Mouse (Mus musculus) liver, embryonic 11.5 days (tissue): Measurements from ENCODE around the gene Kalrn. TPM values are rescaled to one million over a fixed set of nuclear protein-coding genes. Genes with fewer than 3 reads are reported as not detected.

Experiments used
- ATAC-seq: fragments of 200-750 bp; cut with Nextera tagmentation; replicated peaks from 2 replicates; pipeline ENCODE4 v1.8.0; 2017; ENCODE audit warnings: moderate number of reproducible peaks, mild to moderate bottlenecking, moderate TSS enrichment, moderate library complexity; ENCODE audit not compliant: low FRiP score
- DNase-seq: peaks from one replicate; pipeline ENCODE4 v3.0.0-alpha.2; 2017; ENCODE audit warnings: low spot score
- H3K27ac ChIP-seq: fragments of 300-500 bp; sonication (generic); 2 replicates; pipeline ENCODE4 v1.5.1; 2014; ENCODE audit warnings: mild to moderate bottlenecking, low read depth, low read length, control low read depth
- H3K27me3 ChIP-seq: fragments of 300-500 bp; sonication (generic); replicated peaks from 2 replicates; pipeline ENCODE4 v1.6.1; 2014; ENCODE audit warnings: low read length, mixed read lengths; ENCODE audit not compliant: control insufficient read depth, insufficient read depth
- H3K36me3 ChIP-seq: fragments of 300-500 bp; sonication (generic); 2 replicates; pipeline ENCODE4 v1.6.1; 2014; ENCODE audit warnings: mild to moderate bottlenecking, low read length, moderate library complexity, mixed read lengths; ENCODE audit not compliant: control insufficient read depth, insufficient read depth
- H3K4me1 ChIP-seq: fragments of 300-500 bp; sonication (generic); replicated peaks from 2 replicates; pipeline ENCODE4 v1.6.1; 2014; ENCODE audit warnings: low read length, mixed read lengths; ENCODE audit not compliant: control insufficient read depth, insufficient read depth
- H3K4me2 ChIP-seq: fragments of 300-500 bp; sonication (generic); 2 replicates; pipeline ENCODE4 v1.6.1; 2014; ENCODE audit warnings: mild to moderate bottlenecking, control low read depth, moderate library complexity
- H3K4me3 ChIP-seq: fragments of 300-500 bp; sonication (generic); 2 replicates; pipeline ENCODE4 v1.5.1; 2014; ENCODE audit warnings: low read depth, low read length, control low read depth
- H3K9ac ChIP-seq: fragments of 300-500 bp; sonication (generic); 2 replicates; pipeline ENCODE4 v1.6.1; 2014; ENCODE audit warnings: low read depth, low read length, control low read depth
- H3K9me3 ChIP-seq: fragments of 300-500 bp; sonication (generic); 2 replicates; pipeline ENCODE4 v1.6.1; 2016; ENCODE audit warnings: low read length, inconsistent platforms, mixed read lengths; ENCODE audit not compliant: control insufficient read depth
- WGBS: fragments of 180-500 bp; shearing (Covaris S2); extraction: QIAGEN DNeasy Blood & Tissue Kit; methylation state at CpG from one replicate; pipeline ENCODE4 v1.1.7; 2014; 5-methylcytosine and 5-hydroxymethylcytosine counted together
- polyA plus RNA-seq: library from polyadenylated mRNA; unstranded; fragments of >200 nt; fragmentation: Nextera tagmentation; extraction: Ambion mirVana; gene quantifications from 2 replicates; pipeline ENCODE4 v1.2.1, GENCODE M21; 2014

Kalrn gene
- polyA plus RNA-seq, 1 experiment from 2014 or later = 25.1 TPM

GRCm38 (mm10) chr16:34151528-34152071, 421.7 kb downstream of the Kalrn start:
- H3K36me3 ChIP-seq = no peaks in the 10 kb centered on the region
- no peak overlapping the region for H3K4me3 ChIP-seq
- no peak overlapping the region for H3K27ac ChIP-seq
- no peaks in the 10 kb centered on the region for H3K9me3 ChIP-seq
- no peak overlapping the region for H3K9ac ChIP-seq
- no peaks in the 10 kb centered on the region for H3K27me3 ChIP-seq
- whole genome bisulfite sequencing = 77% methylated on average over 3 of the region's 3 CpGs
- ATAC-seq = no peak
- H3K4me2 ChIP-seq = no peak overlapping the region
- no peaks in the 10 kb centered on the region; the same call in 1 of the 2 replicates for H3K4me1 ChIP-seq
- no peak for DNase-seq

- no peaks in the 10 kb centered on the region for H3K27me3 ChIP-seq
- H3K4me3 ChIP-seq = no peak overlapping the region
- no peak overlapping the region for H3K4me2 ChIP-seq
- H3K9me3 ChIP-seq = no peaks in the 10 kb centered on the region
- no peak for DNase-seq
- WGBS = 82% methylated on average over 8 of the region's 8 CpGs
- no peak for ATAC-seq
- no peaks in the 10 kb centered on the region for H3K36me3 ChIP-seq
- H3K9ac ChIP-seq = no peak overlapping the region
- H3K27ac ChIP-seq = no peak overlapping the region
- no peaks in the 10 kb centered on the region for H3K4me1 ChIP-seq
Observed at GRCm38 (mm10) chr16:34141670-34142069, 431.7 kb downstream of the Kalrn start.

- WGBS = 74% methylated on average over 2 of the region's 2 CpGs
- ATAC-seq = no peak
- no peaks in the 10 kb centered on the region for H3K9me3 ChIP-seq
Observed at GRCm38 (mm10) chr16:34135074-34135473, 438.3 kb downstream of the Kalrn start.

DNA sequence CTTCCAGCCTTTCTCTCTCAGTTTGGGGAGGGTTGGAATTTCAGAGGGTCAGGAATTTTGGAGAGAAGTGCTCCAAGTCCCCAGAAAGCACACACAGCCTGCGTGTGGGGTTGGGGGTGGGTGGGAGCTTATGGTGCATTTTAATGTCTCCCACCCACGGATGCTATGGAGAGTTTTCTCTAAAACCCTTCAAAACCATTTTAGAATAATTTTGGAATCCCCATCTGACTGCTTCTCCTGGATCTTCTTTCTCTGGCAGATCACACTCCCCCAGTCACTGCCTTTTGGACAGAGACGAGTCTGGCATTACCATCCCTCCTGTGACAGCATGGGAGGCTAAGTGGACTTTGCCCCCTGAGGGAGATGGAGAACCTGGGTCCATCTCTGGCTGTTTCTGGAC, 438.7 kb downstream of the Kalrn start:
- 61% methylated on average over 3 of the region's 3 CpGs for WGBS

More at GRCm38 (mm10) chr16:34135074-34135473, 438.3 kb downstream of the Kalrn start:
- H3K27ac ChIP-seq = no peak overlapping the region
- no peak overlapping the region for H3K9ac ChIP-seq
- DNase-seq = no peak
- no peak overlapping the region for H3K4me2 ChIP-seq
- no peaks in the 10 kb centered on the region for H3K36me3 ChIP-seq
- H3K4me3 ChIP-seq = no peak overlapping the region
- no peaks in the 10 kb centered on the region for H3K4me1 ChIP-seq
- H3K27me3 ChIP-seq = no peaks in the 10 kb centered on the region

DNA sequence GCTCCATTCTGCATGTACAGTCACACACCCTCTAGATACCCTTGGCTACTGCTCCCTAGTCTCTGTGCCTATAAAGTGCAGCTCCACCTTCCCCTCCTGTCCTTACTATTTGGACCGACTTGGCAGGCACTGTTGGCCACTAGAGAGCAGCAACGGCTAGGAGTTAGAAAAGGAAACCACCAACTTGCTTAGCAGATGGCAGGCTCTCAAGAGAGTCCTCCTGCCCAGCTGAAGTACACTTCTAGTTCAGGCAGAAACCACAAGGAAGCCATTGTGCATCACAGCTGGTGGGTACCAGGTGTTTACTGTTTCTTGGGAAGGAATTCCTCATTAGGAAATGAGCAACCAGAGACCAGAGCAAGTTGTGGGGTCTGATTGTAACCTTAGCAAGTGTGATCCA, 447.7 kb downstream of the Kalrn start:
- Histone ChIP-seq H3K27me3 (no peaks in the 10 kb centered on the region), H3K4me1 (no peaks in the 10 kb centered on the region), H3K27ac (no peak overlapping the region), H3K36me3 (no peaks in the 10 kb centered on the region), H3K4me3 (no peak overlapping the region), H3K9ac (no peak overlapping the region), H3K9me3 (no peaks in the 10 kb centered on the region), H3K4me2 (no peak overlapping the region)
- ATAC-seq = no peak
- DNase-seq = peak; percentile 42
- 2% methylated on average over 2 of the region's 2 CpGs for WGBS

More for the DNA sequence above, 438.7 kb downstream of the Kalrn start:
- H3K4me2 ChIP-seq = no peak overlapping the region
- no peaks in the 10 kb centered on the region for H3K36me3 ChIP-seq
- no peak overlapping the region for H3K27ac ChIP-seq
- no peaks in the 10 kb centered on the region for H3K27me3 ChIP-seq
- no peaks in the 10 kb centered on the region for H3K4me1 ChIP-seq
- no peak overlapping the region for H3K9ac ChIP-seq
- DNase-seq = no peak
- no peaks in the 10 kb centered on the region for H3K9me3 ChIP-seq
- no peak for ATAC-seq
- H3K4me3 ChIP-seq = no peak overlapping the region

- ATAC-seq (no peak), DNase-seq (no peak)
- 84% methylated on average over 9 of the region's 9 CpGs for WGBS
- no peaks in the 10 kb centered on the region for H3K4me1 ChIP-seq
- H3K9me3 ChIP-seq = no peaks in the 10 kb centered on the region
- H3K4me3 ChIP-seq = no peak overlapping the region
- H3K27me3 ChIP-seq = no peaks in the 10 kb centered on the region
- no peak overlapping the region for H3K27ac ChIP-seq
- no peak overlapping the region for H3K9ac ChIP-seq
- H3K36me3 ChIP-seq = no peaks in the 10 kb centered on the region
- H3K4me2 ChIP-seq = no peak overlapping the region
Observed at GRCm38 (mm10) chr16:34122486-34122885, 450.8 kb downstream of the Kalrn start.

DNA sequence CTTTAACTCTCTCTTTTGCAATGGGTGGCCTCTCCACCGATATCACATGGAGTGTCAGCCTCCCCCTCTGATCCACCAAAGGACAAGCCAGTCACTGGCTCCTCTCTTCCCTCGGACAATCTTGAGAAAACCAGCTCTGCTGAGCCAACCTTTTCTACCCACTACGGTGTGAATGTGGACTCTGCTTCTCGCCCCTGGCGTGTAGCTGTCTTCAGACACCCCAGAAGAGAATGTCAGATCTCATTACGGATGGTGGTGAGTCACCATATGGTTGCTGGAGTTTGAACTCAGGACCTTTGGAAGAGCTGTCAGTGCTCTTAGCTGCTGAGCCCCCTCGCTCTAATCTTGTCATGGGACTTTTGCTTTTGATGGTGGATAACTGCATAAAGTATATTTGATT, 452.0 kb downstream of the Kalrn start:
- H3K4me1 ChIP-seq = no peaks in the 10 kb centered on the region
- H3K9ac ChIP-seq = no peak overlapping the region
- H3K9me3 ChIP-seq = no peaks in the 10 kb centered on the region
- H3K4me2 ChIP-seq = no peak overlapping the region
- no peaks in the 10 kb centered on the region for H3K27me3 ChIP-seq
- DNase-seq (no peak), ATAC-seq (no peak)
- H3K36me3 ChIP-seq = no peaks in the 10 kb centered on the region
- WGBS = 59% methylated on average over 7 of the region's 7 CpGs
- H3K4me3 ChIP-seq = no peak overlapping the region
- H3K27ac ChIP-seq = no peak overlapping the region

- Histone ChIP-seq H3K4me1 (no peaks in the 10 kb centered on the region), H3K9ac (no peak overlapping the region), H3K4me2 (no peak overlapping the region), H3K27ac (no peak overlapping the region), H3K36me3 (no peaks in the 10 kb centered on the region), H3K4me3 (no peak overlapping the region), H3K9me3 (no peaks in the 10 kb centered on the region), H3K27me3 (no peaks in the 10 kb centered on the region)
- 30% methylated on average over 9 of the region's 9 CpGs for WGBS
- no peak for DNase-seq
- ATAC-seq = no peak
Observed at GRCm38 (mm10) chr16:34120801-34121201, 452.5 kb downstream of the Kalrn start.

GRCm38 (mm10) chr16:34119844-34120243, 453.5 kb downstream of the Kalrn start:
- no peak for DNase-seq
- Histone ChIP-seq H3K36me3 (no peaks in the 10 kb centered on the region), H3K27me3 (no peaks in the 10 kb centered on the region), H3K9me3 (no peaks in the 10 kb centered on the region), H3K27ac (no peak overlapping the region), H3K4me2 (no peak overlapping the region), H3K4me1 (no peaks in the 10 kb centered on the region), H3K4me3 (no peak overlapping the region), H3K9ac (no peak overlapping the region)
- ATAC-seq = no peak
- whole genome bisulfite sequencing = 72% methylated on average over 7 of the region's 7 CpGs
